Comparison of ENCODE assay signal across 22 mouse cellular contexts in the genomic region with DNA sequence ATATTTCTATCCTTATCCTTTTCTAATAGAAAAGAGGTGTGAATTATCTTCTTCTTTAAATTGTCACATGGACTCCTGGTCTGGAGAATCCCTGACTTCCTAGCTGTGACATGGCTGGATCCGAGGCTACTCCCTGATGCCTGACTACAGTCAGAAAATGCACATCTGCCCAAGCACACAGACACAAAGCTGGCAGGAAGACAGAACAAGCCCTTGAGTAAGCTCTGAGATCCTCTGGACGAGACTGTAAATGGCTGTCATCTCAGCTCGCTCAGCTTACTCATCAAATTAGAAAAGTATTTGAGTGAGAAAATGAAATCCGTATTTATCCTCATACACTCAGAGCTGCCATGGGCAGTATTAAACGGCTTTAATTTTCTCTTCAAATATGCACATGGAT.
DNase-seq lines count a peak whose midpoint lies in the region; ATAC-seq and TF ChIP-seq lines count a peak whose summit lies in the region.
"Had no signal": no experiment of that assay in that cellular context is flagged by ENCODE, and none has a peak within 500 bp of the region (broad histone marks: within the 10 kb centered on the region; RNA-seq: fewer than 3 reads in every experiment).

No protein-coding gene starts in this region.

- no peak overlapping the region for H3K27ac ChIP-seq in embryonic facial prominence, embryonic 14.5 days (replicated peaks; ENCODE audit: low read depth, low read length)
- no peak overlapping the region for H3K27ac ChIP-seq in embryonic facial prominence, embryonic 10.5 days (replicated peaks)
- no peak overlapping the region for H3K27ac ChIP-seq in midbrain, embryonic 11.5 days (ENCODE audit: low read depth, low read length)
- H3K27ac ChIP-seq in midbrain, embryonic 10.5 days (replicated peaks): no peak overlapping the region
- H3K27ac ChIP-seq: embryonic facial prominence, embryonic 13.5 days; forebrain, embryonic 13.5 days; forebrain, embryonic 15.5 days had no signal

- ATAC-seq in embryonic facial prominence, embryonic 14.5 days (ENCODE audit: low read depth): no peak
- ATAC-seq in midbrain, embryonic 11.5 days (ENCODE audit: low FRiP score): no peak
- ATAC-seq: activated CD4-positive, CD25-positive, alpha-beta regulatory T cell, adult 4 months; forebrain, embryonic 13.5 days; forebrain, embryonic 15.5 days; forebrain, postnatal 0 days; Patski had no signal

- no peaks in the 10 kb centered on the region for H3K36me3 ChIP-seq in embryonic facial prominence, embryonic 14.5 days (ENCODE audit: control insufficient read depth, insufficient read depth, low read length)
- H3K36me3 ChIP-seq in embryonic facial prominence, embryonic 10.5 days (replicated peaks): no peaks in the 10 kb centered on the region
- H3K36me3 ChIP-seq in midbrain, embryonic 11.5 days (ENCODE audit: control insufficient read depth, insufficient read depth, low read length): no peaks in the 10 kb centered on the region
- no peaks in the 10 kb centered on the region for H3K36me3 ChIP-seq in midbrain, embryonic 10.5 days
- H3K36me3 ChIP-seq: embryonic facial prominence, embryonic 13.5 days; forebrain, embryonic 15.5 days had no signal

- 68% methylated on average over 5 of the region's 5 CpGs for WGBS in embryonic facial prominence, embryonic 14.5 days
- 82% methylated on average over 5 of the region's 5 CpGs for WGBS in embryonic facial prominence, embryonic 10.5 days
- 87% methylated on average over 5 of the region's 5 CpGs for WGBS in midbrain, embryonic 11.5 days
- WGBS in midbrain, embryonic 10.5 days: 89% methylated on average over 5 of the region's 5 CpGs
- WGBS in lung, adult 2 months: 66% methylated on average over 5 of the region's 5 CpGs

- H3K9me3 ChIP-seq in embryonic facial prominence, embryonic 14.5 days (ENCODE audit: control insufficient read depth, low read length): no peaks in the 10 kb centered on the region
- no peaks in the 10 kb centered on the region for H3K9me3 ChIP-seq in embryonic facial prominence, embryonic 10.5 days
- H3K9me3 ChIP-seq in midbrain, embryonic 11.5 days (ENCODE audit: control insufficient read depth, low read length): no peaks in the 10 kb centered on the region
- H3K9me3 ChIP-seq in midbrain, embryonic 10.5 days (replicated peaks): no peaks in the 10 kb centered on the region
- H3K9me3 ChIP-seq: embryonic facial prominence, embryonic 13.5 days; forebrain, embryonic 13.5 days; forebrain, embryonic 15.5 days had no signal

- no peaks in the 10 kb centered on the region for H3K27me3 ChIP-seq in embryonic facial prominence, embryonic 14.5 days (replicated peaks; ENCODE audit: control insufficient read depth, insufficient read depth, low read length)
- H3K27me3 ChIP-seq in embryonic facial prominence, embryonic 10.5 days (replicated peaks; ENCODE audit: low read depth, poor library complexity, severe bottlenecking): no peaks in the 10 kb centered on the region
- no peaks in the 10 kb centered on the region for H3K27me3 ChIP-seq in midbrain, embryonic 11.5 days (ENCODE audit: control insufficient read depth, insufficient read depth, low read length)
- no peaks in the 10 kb centered on the region for H3K27me3 ChIP-seq in midbrain, embryonic 10.5 days (ENCODE audit: low read depth, poor library complexity, severe bottlenecking)
- H3K27me3 ChIP-seq: embryonic facial prominence, embryonic 13.5 days; forebrain, embryonic 13.5 days; forebrain, embryonic 15.5 days had no signal

- DNase-seq in embryonic facial prominence, embryonic 14.5 days (ENCODE audit: low spot score): peak; percentile 48
- no peak for DNase-seq in embryonic facial prominence, embryonic 10.5 days (ENCODE audit: low spot score)
- DNase-seq in midbrain, embryonic 11.5 days (ENCODE audit: low spot score, missing footprints): peak; percentile 56
- no peak for DNase-seq in midbrain, embryonic 10.5 days (ENCODE audit: low spot score)
- DNase-seq in 3T3-L1 (ENCODE audit: low read depth, low spot score) (peak; percentile 54), adipocyte (ENCODE audit: low spot score) (peak; percentile 17)
- DNase-seq in testis, postnatal 10 days (ENCODE audit: low spot score): no peak
- DNase-seq in lung, adult 2 months: no peak
- DNase-seq: adrenal gland, adult 2 months; adrenal gland, postnatal 10 days; adrenal gland, postnatal 25 days; cerebellum, adult 11-12 months; cerebellum, adult 2 months; cerebellum, adult 9-10 months; cerebellum, postnatal 10 days; cerebellum, postnatal 25 days; forebrain, postnatal 0 days had no signal

- no peak overlapping the region for H3K9ac ChIP-seq in embryonic facial prominence, embryonic 14.5 days (ENCODE audit: low read depth, low read length)
- no peak overlapping the region for H3K9ac ChIP-seq in midbrain, embryonic 11.5 days (ENCODE audit: low read length)
- H3K9ac ChIP-seq: embryonic facial prominence, embryonic 13.5 days; forebrain, embryonic 13.5 days; forebrain, embryonic 15.5 days; forebrain, postnatal 0 days had no signal

- TF ChIP-seq POLR2A in lung, adult 2 months (IDR thresholded peaks at IDR 0.05; ENCODE audit: borderline replicate concordance, extremely low read depth, low read depth, low read length): no peak

- H3K4me2 ChIP-seq in embryonic facial prominence, embryonic 14.5 days (ENCODE audit: low read depth, low read length): no peak overlapping the region
- no peak overlapping the region for H3K4me2 ChIP-seq in midbrain, embryonic 11.5 days
- H3K4me2 ChIP-seq: embryonic facial prominence, embryonic 13.5 days; forebrain, embryonic 13.5 days; forebrain, embryonic 15.5 days had no signal

- no peak for TF ChIP-seq CTCF in lung, adult 2 months (IDR thresholded peaks at IDR 0.05; ENCODE audit: insufficient read depth, low read length)

- no peaks in the 10 kb centered on the region; the same call in 1 of the 2 replicates for H3K4me1 ChIP-seq in embryonic facial prominence, embryonic 14.5 days (ENCODE audit: control insufficient read depth, insufficient read depth, low read length)
- no peaks in the 10 kb centered on the region for H3K4me1 ChIP-seq in embryonic facial prominence, embryonic 10.5 days
- H3K4me1 ChIP-seq in midbrain, embryonic 11.5 days (ENCODE audit: control insufficient read depth, insufficient read depth, low read length): no peaks in the 10 kb centered on the region
- H3K4me1 ChIP-seq in midbrain, embryonic 10.5 days: no peaks in the 10 kb centered on the region
- H3K4me1 ChIP-seq in lung, adult 2 months (ENCODE audit: control insufficient read depth, insufficient read depth, low read length): no peaks in the 10 kb centered on the region
- H3K4me1 ChIP-seq: embryonic facial prominence, embryonic 13.5 days; forebrain, embryonic 13.5 days; forebrain, embryonic 15.5 days had no signal

- H3K4me3 ChIP-seq in embryonic facial prominence, embryonic 14.5 days (ENCODE audit: low read depth, low read length): no peak overlapping the region
- H3K4me3 ChIP-seq in embryonic facial prominence, embryonic 10.5 days: no peak overlapping the region
- no peak overlapping the region for H3K4me3 ChIP-seq in midbrain, embryonic 11.5 days (ENCODE audit: low read depth, low read length)
- H3K4me3 ChIP-seq in midbrain, embryonic 10.5 days: no peak overlapping the region
- H3K4me3 ChIP-seq in lung, adult 2 months (replicated peaks; ENCODE audit: extremely low read depth, low read depth, low read length): no peak overlapping the region
- H3K4me3 ChIP-seq: embryonic facial prominence, embryonic 13.5 days; forebrain, embryonic 13.5 days; forebrain, embryonic 15.5 days had no signal

Comparison
In these comparisons a context has a peak if more than half of its experiments do, and no peak if none do; other contexts are left out.
1. DNase-seq: peak in embryonic facial prominence, embryonic 14.5 days (single experiment), midbrain, embryonic 11.5 days (single experiment), 3T3-L1 (single experiment) and adipocyte (single experiment); none in embryonic facial prominence, embryonic 10.5 days (single experiment), midbrain, embryonic 10.5 days (single experiment), testis, postnatal 10 days (single experiment) and lung, adult 2 months (single experiment).